Mouse (Mus musculus): Measurements from ENCODE around the gene Fbln2. TPM values are rescaled to one million over a fixed set of nuclear protein-coding genes. Genes with fewer than 3 reads are reported as not detected.

Fbln2 gene
- total RNA-seq, 2 experiments from 2014 or later: not detected

- ATAC-seq (replicated peaks; ENCODE audit: low FRiP score, low TSS enrichment, poor library complexity, severe bottlenecking): no peak
These were observed 48.2 kb downstream of the Fbln2 start for GRCm38 (mm10) chr6:91260347-91260986.

DNA sequence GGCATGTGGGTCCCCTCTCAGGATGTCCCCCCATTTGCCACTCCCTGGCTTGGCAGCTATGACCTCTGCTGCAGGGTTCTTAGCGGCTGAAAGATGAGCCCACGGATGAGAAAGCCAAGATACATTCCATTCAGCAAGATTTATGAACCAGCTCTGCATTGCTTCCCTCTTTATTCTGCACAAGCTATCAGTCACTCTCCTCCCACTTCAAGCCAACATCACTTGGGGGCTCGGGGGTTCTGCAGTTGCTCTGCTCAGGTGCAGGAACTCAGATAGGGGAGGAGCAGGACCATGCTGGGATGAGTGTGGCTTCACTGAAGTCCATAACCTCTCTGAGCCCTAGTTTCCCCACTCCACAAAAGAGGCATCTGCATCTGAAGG lies 48.7 kb downstream of the Fbln2 start:
- no peak for ATAC-seq (replicated peaks; ENCODE audit: low FRiP score, low TSS enrichment, poor library complexity, severe bottlenecking)

DNA sequence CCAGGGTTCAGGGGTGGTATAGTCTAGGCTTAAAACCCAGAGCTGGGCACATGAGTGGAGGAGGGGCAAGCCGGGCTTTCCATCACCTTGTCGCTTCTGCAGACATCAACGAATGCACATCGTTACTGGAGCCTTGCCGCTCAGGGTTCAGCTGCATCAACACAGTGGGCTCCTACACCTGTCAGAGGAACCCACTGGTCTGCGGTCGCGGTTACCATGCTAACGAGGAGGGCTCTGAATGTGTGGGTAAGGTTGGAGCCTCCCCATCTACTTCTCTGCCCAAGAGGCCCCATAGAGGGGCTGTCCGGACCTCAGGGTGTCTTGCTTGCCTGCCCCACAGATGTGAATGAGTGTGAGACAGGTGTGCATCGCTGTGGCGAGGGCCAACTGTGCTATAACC lies 53.4 kb downstream of the Fbln2 start:
- no peak for ATAC-seq (replicated peaks; ENCODE audit: low FRiP score, low TSS enrichment, poor library complexity, severe bottlenecking)

GRCm38 (mm10) chr6:91266647-91267046 lies 54.4 kb downstream of the Fbln2 start:
- no peak for ATAC-seq (replicated peaks; ENCODE audit: low FRiP score, low TSS enrichment, poor library complexity, severe bottlenecking)

GRCm38 (mm10) chr6:91268318-91268717 lies 56.1 kb downstream of the Fbln2 start:
- no peak for ATAC-seq (replicated peaks; ENCODE audit: low FRiP score, low TSS enrichment, poor library complexity, severe bottlenecking)

DNA sequence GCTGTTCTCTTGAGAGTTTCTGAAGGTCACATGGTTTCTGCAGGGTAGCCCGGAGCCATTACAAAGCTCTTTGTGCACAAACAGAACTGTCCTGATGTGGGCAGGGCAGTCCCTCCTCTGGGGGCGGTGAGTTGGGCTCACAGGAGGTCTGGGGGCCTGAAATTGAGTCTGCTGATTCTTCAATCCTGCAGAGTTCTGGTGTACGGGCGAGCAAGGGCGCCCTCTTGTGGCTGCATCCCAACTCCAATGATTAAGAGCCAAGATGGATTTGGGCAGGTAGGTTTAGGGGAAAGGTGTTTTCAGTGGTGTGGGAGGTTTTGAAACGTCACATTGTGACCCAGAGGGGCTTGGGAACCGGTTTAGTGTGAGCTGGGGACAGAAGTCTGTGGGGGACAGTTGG lies 65.3 kb downstream of the Fbln2 start:
- no peak for ATAC-seq (replicated peaks; ENCODE audit: low FRiP score, low TSS enrichment, poor library complexity, severe bottlenecking)

GRCm38 (mm10) chr6:91278302-91278701 lies 66.0 kb downstream of the Fbln2 start:
- ATAC-seq (replicated peaks; ENCODE audit: low FRiP score, low TSS enrichment, poor library complexity, severe bottlenecking): no peak

GRCm38 (mm10) chr6:91279477-91279876 lies 67.2 kb downstream of the Fbln2 start:
- peak; percentile 61 for ATAC-seq (replicated peaks; ENCODE audit: low FRiP score, low TSS enrichment, poor library complexity, severe bottlenecking)

- ATAC-seq (replicated peaks; ENCODE audit: low FRiP score, low TSS enrichment, poor library complexity, severe bottlenecking): peak; percentile 68
These were observed 69.0 kb downstream of the Fbln2 start for GRCm38 (mm10) chr6:91281206-91281605.

DNA sequence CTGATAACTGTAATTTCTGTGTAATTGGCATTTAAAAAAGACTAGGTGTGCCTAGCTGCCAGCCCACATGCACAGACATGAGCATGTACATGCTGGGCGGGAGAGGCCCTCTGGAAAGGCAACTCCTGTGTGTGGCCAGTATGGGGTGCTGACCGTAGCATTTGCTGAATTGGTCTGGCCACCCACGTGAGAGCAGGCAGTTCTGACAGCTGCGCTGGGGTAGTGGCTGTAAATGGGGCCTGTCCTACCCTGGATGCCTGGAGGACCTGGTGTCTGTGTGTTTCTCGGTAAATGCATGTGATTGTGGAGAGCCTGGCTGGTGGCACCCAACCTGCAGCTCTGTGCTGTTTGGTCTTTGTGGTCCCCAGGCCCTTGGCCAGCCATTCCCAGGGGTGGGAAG lies 69.5 kb downstream of the Fbln2 start:
- no peak for ATAC-seq (replicated peaks; ENCODE audit: low FRiP score, low TSS enrichment, poor library complexity, severe bottlenecking)

DNA sequence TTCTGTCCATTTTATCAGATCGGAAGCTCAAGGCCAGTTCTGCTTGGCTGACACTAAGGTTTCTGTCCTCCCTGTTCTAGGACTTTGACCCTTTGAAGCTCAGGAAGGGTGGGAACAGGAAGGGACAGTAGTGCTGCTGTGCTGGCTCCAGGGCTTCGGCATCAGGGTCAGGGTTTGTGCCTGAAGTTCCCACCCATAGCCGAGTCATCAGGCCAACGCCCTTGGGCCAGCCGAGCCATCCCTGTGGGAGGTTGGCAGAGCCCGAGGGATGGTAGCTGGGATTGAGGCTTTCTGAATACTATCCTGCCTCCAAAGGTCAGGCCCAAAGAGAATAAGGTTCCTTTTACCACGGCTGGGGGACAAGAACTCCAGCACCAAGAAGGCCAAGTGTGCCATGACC lies 70.8 kb downstream of the Fbln2 start:
- ATAC-seq (replicated peaks; ENCODE audit: low FRiP score, low TSS enrichment, poor library complexity, severe bottlenecking): no peak

GRCm38 (mm10) chr6:91284521-91285449 lies 72.5 kb downstream of the Fbln2 start:
- no peak for ATAC-seq (replicated peaks; ENCODE audit: low FRiP score, low TSS enrichment, poor library complexity, severe bottlenecking)

GRCm38 (mm10) chr6:91285450-91285790 lies 73.2 kb downstream of the Fbln2 start:
- peak; percentile 49; the same call in 1 of the 2 replicates for ATAC-seq (replicated peaks; ENCODE audit: low FRiP score, low TSS enrichment, poor library complexity, severe bottlenecking)

- no peak for ATAC-seq (replicated peaks; ENCODE audit: low FRiP score, low TSS enrichment, poor library complexity, severe bottlenecking)
These were observed 73.7 kb downstream of the Fbln2 start for GRCm38 (mm10) chr6:91285814-91286545.

DNA sequence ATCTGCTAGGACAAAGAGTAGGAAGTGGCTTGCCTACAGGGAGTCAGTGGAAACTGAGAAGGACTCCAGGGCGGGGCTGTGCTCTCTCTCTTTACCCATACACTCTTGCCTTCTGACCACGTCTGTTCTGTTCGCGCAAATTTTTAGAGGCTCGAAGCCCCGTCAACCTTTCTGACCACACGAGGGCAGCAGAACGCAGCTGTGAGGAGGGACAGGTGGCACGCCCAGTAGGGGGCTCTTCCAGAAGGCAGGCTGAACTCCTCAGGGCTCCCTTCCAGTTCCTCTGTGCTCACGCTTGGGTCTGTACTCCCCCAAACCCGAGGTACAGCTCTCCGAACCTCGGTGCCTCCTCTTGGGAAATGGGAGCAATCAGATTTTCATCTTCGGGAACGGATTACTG lies 74.4 kb downstream of the Fbln2 start:
- peak; percentile 71 for ATAC-seq (replicated peaks; ENCODE audit: low FRiP score, low TSS enrichment, poor library complexity, severe bottlenecking)

DNA sequence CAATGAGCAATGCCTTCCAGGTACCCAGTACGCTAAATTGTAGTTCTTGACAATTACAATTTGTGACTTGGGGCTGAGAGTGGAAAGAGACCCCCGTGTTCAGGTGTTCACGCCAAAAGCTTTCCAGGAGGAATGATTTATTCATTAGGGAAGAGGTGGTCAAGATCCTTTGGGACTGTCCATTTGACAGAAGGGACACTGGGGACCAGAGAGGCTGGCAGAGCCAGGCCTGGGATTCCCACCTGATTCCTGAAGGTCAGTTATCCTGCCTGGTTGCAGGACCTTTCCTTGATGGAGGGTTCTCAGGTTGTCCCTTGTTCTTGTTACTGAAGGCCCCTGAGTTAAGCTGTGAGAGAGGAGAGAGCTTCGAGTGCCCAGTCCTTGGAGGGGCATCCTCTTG lies 74.9 kb downstream of the Fbln2 start:
- no peak for ATAC-seq (replicated peaks; ENCODE audit: low FRiP score, low TSS enrichment, poor library complexity, severe bottlenecking)

- ATAC-seq (replicated peaks; ENCODE audit: low FRiP score, low TSS enrichment, poor library complexity, severe bottlenecking): no peak
These were observed 75.4 kb downstream of the Fbln2 start for GRCm38 (mm10) chr6:91287636-91288035.

- no peak for ATAC-seq (replicated peaks; ENCODE audit: low FRiP score, low TSS enrichment, poor library complexity, severe bottlenecking)
These were observed 76.1 kb downstream of the Fbln2 start for GRCm38 (mm10) chr6:91288251-91288785.

GRCm38 (mm10) chr6:91288961-91289360 lies 76.7 kb downstream of the Fbln2 start:
- ATAC-seq (replicated peaks; ENCODE audit: low FRiP score, low TSS enrichment, poor library complexity, severe bottlenecking): no peak

- no peak for ATAC-seq (replicated peaks; ENCODE audit: low FRiP score, low TSS enrichment, poor library complexity, severe bottlenecking)
These were observed 78.7 kb downstream of the Fbln2 start for GRCm38 (mm10) chr6:91290937-91291336.

All from megakaryocyte-erythroid progenitor cell, adult 5-6 weeks (primary cell).